Mouse (Mus musculus) activated CD4-positive, CD25-positive, alpha-beta regulatory T cell (primary cell): ENCODE data around the gene Adamts7. TPM values are rescaled to one million over a fixed set of nuclear protein-coding genes. Genes with fewer than 3 reads are reported as not detected.

Experiments used
- polyA plus RNA-seq, 2 experiments: library from polyadenylated mRNA; unstranded; fragments of 100-300 nt; shearing (Covaris generic); gene quantifications; one replicate each; pipeline ENCODE4 v1.2.1; 2017

The Adamts7 gene
- under 1 TPM in 1 of 2 experiments, not detected in 1; 0.09 TPM for polyA plus RNA-seq

DNA sequence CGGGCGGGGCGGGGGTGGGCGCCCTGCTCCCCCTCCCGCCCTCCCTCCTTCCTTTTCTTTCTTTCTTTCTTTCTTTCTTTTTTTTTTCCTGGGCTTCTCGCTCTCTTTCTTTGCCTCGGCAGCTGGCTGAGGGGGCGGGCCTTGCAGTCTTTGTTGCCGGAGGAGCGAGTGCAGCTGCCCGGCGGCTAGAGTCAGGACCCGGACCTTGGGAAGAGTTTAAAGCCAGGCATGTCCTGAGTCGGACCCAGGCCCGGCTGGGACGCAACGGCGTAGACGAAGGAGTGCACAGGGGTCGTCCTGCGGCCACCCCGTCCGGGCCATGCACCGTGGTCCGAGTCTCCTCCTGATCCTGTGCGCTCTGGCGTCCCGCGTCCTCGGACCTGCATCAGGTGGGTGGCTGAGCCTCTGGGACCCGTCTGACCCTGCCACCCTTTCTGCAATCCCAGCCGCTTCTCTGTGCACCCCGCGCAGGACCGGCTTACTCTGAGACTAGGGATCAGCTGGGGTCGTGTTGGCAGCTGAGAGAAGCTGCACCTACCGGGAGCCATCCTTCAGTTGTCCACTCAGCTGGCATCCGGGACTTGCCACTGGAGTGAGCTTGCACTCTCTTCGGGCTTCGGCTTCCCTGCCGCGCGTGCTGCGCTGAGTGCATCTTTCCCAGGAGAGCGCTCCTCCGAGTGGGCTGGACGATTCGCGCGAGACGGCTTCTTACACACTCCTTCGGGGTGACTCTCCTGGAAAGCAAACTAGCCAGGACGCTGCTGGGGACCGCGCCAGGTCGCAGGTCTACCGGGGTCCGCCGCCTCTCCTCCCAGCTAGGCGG, at the start of gene Adamts7:
Gene Adamts7 (plus strand): TSS at position 144 of the 823 bp plus-strand sequence.

DNA sequence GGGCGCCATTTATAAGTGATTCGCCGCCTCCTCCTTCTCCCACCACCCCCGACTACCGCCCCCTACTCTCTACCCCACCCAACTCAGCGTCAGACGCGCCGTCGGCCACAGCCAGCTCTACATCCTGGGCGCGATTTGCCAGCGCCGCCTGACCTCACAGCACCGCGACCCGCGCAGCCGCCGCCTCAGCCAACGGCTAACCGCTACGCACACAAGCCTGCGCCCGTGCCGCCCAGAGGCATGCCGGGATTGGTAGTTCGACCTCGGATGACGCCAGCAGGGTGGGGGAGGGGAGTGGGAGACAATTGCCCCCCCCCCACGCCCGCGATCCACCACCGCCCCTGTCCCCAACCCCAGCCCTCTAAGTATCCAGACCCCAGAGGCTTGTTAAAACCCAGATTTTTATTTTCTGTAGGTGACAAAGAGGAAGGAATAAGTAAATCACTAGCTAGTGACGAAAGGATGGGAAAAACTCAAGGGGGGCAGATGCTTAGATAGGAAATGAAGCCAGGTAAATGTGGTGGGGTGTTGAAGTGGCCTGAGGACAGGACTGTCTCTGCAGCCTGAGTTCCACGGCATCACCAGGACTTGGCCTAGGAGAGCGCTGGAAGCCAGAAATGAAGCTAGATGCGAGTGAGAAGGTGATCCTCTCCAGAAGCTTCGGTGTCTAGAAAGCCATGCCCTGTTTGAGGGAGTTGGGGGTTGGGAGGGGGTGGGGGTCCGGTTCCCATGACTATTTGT, 48.1 kb upstream of the Adamts7 start, which contains the start of gene Morf4l1:
Gene Morf4l1 (minus strand): TSS at position 208 of the 741 bp plus-strand sequence.

Other genes starting within 250 kb of the Adamts7 start
- 10 to 100 TPM in 1 of 2 experiments, 1 to 10 TPM in 1; 5.4 to 19.7 TPM for gene Ctsh, start 108.9 kb upstream of the Adamts7 start, polyA plus RNA-seq
- gene Morf4l1, start 48.3 kb upstream of the Adamts7 start, polyA plus RNA-seq: 100 to 1,000 TPM; 363 to 418 TPM
- 10 to 100 TPM; 34.7 to 44.0 TPM for gene Tbc1d2b, start 107.7 kb downstream of the Adamts7 start, polyA plus RNA-seq